Mouse (Mus musculus) testis, postnatal 10 days (tissue): ENCODE measurements at regions not wholly inside any gene's neighbourhood (a gene's known extent, or its start where the extent isn't known, plus 50 kb on each side); places are given as distances from the start of the nearest gene placed in this dataset.
A peak's percentile ranks its signal among the peaks of the same experiment; 100 is the strongest.

Source experiments
- DNase-seq: peaks from one replicate; pipeline ENCODE4 v3.0.0; 2021; ENCODE audit warnings: low spot score

DNA sequence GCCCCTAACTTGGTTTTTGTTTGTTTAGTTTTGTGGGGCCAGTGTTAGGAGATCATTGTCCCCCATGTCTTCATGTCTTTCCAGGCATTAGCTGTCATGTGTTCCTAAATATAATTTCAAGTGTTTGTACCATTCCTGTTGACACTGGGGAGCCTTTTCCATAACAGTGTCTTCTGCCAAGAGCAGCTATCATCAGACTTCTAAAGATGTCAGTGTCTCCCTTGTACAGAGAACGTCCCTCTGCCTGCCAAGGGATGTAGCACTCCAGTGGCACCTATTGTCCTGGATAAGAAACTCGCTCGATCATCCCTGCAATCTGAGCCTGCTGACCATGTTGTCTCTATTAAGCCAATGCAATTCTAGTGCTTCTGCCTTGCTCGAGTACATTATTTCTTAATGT, 64.6 kb upstream of the Lhfpl2 start:
- no peak for DNase-seq

DNA sequence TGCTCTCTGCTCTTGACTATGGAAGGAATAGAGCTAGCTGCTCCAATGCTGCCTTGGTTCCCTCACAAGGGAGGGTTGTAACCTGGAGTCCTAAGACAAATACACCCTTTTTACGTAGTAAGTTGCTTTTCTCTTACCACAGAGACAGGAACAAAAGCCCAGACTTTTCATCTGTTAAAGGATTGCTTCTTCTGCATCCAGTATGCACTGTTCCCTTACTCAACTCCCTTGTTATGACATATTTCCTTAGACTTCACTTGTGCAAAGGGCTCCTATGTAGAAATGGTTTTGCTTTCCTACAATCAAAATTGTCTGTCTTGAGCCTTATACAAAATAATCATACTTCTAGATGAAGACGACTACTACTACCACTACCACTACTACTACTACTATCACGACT, 62.2 kb upstream of the Lhfpl2 start:
- DNase-seq: no peak

- DNase-seq: peak; percentile 20
Observed at GRCm38 (mm10) chr13:93996535-93997382, 60.8 kb upstream of the Lhfpl2 start.

- no peak for DNase-seq
Observed at GRCm38 (mm10) chr13:93997981-93998380, 59.6 kb upstream of the Lhfpl2 start.

GRCm38 (mm10) chr13:93998406-93998805, 59.2 kb upstream of the Lhfpl2 start:
- DNase-seq: no peak

DNA sequence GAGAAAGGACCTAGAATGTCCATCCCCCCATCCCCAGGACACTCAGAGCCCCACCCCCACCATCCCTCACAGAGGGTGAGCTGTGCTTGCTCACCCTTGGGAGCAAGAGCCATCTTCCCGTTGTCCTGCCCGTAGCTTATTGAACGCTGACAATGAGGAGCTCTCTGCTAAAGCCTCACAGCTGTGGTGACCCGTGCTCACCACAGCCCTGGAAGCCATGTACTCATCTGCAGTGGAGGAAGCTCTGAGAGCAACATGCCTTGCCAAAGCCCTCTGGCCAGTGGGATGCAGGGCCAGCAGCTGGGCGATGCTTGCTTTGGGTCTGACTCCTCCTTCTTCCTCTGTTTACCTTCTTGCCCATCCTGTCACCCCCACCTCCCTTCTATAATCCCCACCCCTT, 53.8 kb upstream of the Lhfpl2 start:
- peak; percentile 41 for DNase-seq

GRCm38 (mm10) chr13:94004417-94004816, 53.2 kb upstream of the Lhfpl2 start:
- DNase-seq: peak; percentile 28

DNA sequence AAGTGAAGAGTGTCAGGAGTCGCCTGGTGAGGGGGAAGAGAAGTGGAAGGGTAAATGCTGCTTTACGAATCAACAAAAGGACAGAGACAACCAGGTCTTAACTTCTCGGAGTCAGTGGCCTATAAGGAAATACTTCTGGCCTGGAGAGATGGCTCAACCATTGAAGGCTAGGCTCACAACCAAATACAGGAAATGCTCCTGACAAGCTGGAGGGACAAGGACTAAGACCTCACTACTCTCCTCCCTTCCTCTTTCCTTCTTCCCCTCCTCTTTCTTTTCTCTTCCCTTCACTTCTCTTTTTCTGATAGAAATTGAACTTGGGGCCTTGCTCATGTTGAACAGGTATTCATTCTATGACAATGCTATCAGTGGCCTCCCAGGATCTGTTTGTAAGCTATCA, 51.7 kb upstream of the Lhfpl2 start:
- DNase-seq: no peak
